Mouse (Mus musculus) MEL (cell line): Measurements from ENCODE around the gene 2900011O08Rik. TPM values are rescaled to one million over a fixed set of nuclear protein-coding genes. Genes with fewer than 3 reads are reported as not detected.

ENCODE experiments used
- DNase-seq: peaks from one replicate; pipeline ENCODE4 v3.0.0; 2011; ENCODE audit warnings: low read depth, low spot score
- H3K27ac ChIP-seq: 2 replicates; pipeline ENCODE4 v1.5.1; 2012; ENCODE audit warnings: low read depth, mild to moderate bottlenecking, control low read depth, low read length, moderate library complexity; ENCODE audit not compliant: control insufficient read depth
- H3K27me3 ChIP-seq, 2 experiments: fragments of 150-350 bp in 1 of 2; sonication (generic) in 1 of 2; 2 replicates each; pipeline ENCODE4 v1.6.1; 2012; ENCODE audit warnings: low read length in 2 of 2, mild to moderate bottlenecking in 2 of 2, improper control_type of control experiment in 1 of 2, moderate library complexity in 1 of 2; ENCODE audit not compliant: insufficient read depth in 2 of 2, control insufficient read depth in 1 of 2
- H3K36me3 ChIP-seq, 2 experiments: 2 replicates each; pipeline ENCODE4 v1.6.1; 2012 to 2014; ENCODE audit warnings: low read length in 2 of 2, improper control_type of control experiment in 1 of 2, inconsistent platforms in 1 of 2, mild to moderate bottlenecking in 1 of 2; ENCODE audit not compliant: insufficient read depth in 2 of 2, control insufficient read depth in 1 of 2
- H3K4me1 ChIP-seq, 2 experiments: fragments of 150-350 bp in 1 of 2; sonication (generic) in 1 of 2; 2 replicates each; pipeline ENCODE4 v1.6.1; 2012; ENCODE audit warnings: low read length in 2 of 2, improper control_type of control experiment in 1 of 2, mild to moderate bottlenecking in 1 of 2; ENCODE audit not compliant: insufficient read depth in 2 of 2, control insufficient read depth in 1 of 2
- H3K4me3 ChIP-seq, 2 experiments: fragments of 150-350 bp in 1 of 2; sonication (generic) in 1 of 2; 2 replicates each; pipeline ENCODE4 v1.5.1; 2012; ENCODE audit warnings: low read depth in 2 of 2, low read length in 2 of 2, mild to moderate bottlenecking in 2 of 2, moderate library complexity in 2 of 2, control low read depth in 1 of 2, improper control_type of control experiment in 1 of 2; ENCODE audit not compliant: control insufficient read depth in 1 of 2, insufficient read depth in 1 of 2
- H3K79me2 ChIP-seq: 2 replicates; pipeline ENCODE4 v1.6.1; 2012; ENCODE audit warnings: mild to moderate bottlenecking, low read length, moderate library complexity; ENCODE audit not compliant: control insufficient read depth, poor library complexity, insufficient read depth
- H3K9ac ChIP-seq: 2 replicates; pipeline ENCODE4 v1.6.1; 2012; ENCODE audit warnings: low read depth, mild to moderate bottlenecking, control low read depth, low read length, moderate library complexity; ENCODE audit not compliant: control insufficient read depth, poor library complexity, severe bottlenecking
- H3K9me3 ChIP-seq: fragments of 150-350 bp; sonication (generic); replicated peaks from 2 replicates; pipeline ENCODE4 v1.6.1; 2012; ENCODE audit warnings: mild to moderate bottlenecking, low read length, improper control_type of control experiment, moderate library complexity; ENCODE audit not compliant: insufficient read depth
- E2F4 ChIP-seq: IDR thresholded peaks from 2 replicates; pipeline ENCODE4 v1.6.1; 2011; ENCODE audit warnings: low read depth, low read length, improper control_type of control experiment, borderline replicate concordance
- EP300 ChIP-seq, 2 experiments: IDR thresholded peaks; 2 replicates each; pipeline ENCODE4 v1.6.1; 2011; ENCODE audit warnings: improper control_type of control experiment in 2 of 2, low read length in 2 of 2, low read depth in 1 of 2, mild to moderate bottlenecking in 1 of 2
- GABPA ChIP-seq: IDR thresholded peaks from 2 replicates; pipeline ENCODE4 v1.6.1; 2012; ENCODE audit warnings: low read depth, mild to moderate bottlenecking, inconsistent platforms, low read length, improper control_type of control experiment, moderate library complexity
- GATA1 ChIP-seq: IDR thresholded peaks from 2 replicates; pipeline ENCODE4 v1.6.1; 2011; ENCODE audit warnings: low read depth, low read length, improper control_type of control experiment
- HCFC1 ChIP-seq: IDR thresholded peaks from 2 replicates; pipeline ENCODE4 v1.6.1; 2012; ENCODE audit warnings: low read depth, mild to moderate bottlenecking, inconsistent platforms, low read length, improper control_type of control experiment, moderate library complexity
- MAX ChIP-seq: IDR thresholded peaks from 2 replicates; pipeline ENCODE4 v1.6.1; 2011; ENCODE audit warnings: low read length, improper control_type of control experiment
- MEF2A ChIP-seq: IDR thresholded peaks from 2 replicates; pipeline ENCODE4 v1.6.1; 2014; ENCODE audit warnings: low read depth, mild to moderate bottlenecking, inconsistent platforms, low read length, improper control_type of control experiment; ENCODE audit not compliant: poor library complexity, insufficient replicate concordance, severe bottlenecking; ENCODE audit errors: extremely low read depth
- MXI1 ChIP-seq: IDR thresholded peaks from 2 replicates; pipeline ENCODE4 v1.6.1; 2011; ENCODE audit warnings: mild to moderate bottlenecking, low read depth, low read length, improper control_type of control experiment
- MYB ChIP-seq: IDR thresholded peaks from 2 replicates; pipeline ENCODE4 v1.6.1; 2011; ENCODE audit warnings: mild to moderate bottlenecking, low read depth, low read length, improper control_type of control experiment
- MYC ChIP-seq: IDR thresholded peaks from 2 replicates; pipeline ENCODE4 v1.6.1; 2011; ENCODE audit warnings: low read depth, mild to moderate bottlenecking, low read length, improper control_type of control experiment, moderate library complexity
- NELFE ChIP-seq: IDR thresholded peaks from 2 replicates; pipeline ENCODE4 v1.6.1; 2011; ENCODE audit warnings: low read depth, low read length, improper control_type of control experiment
- NRF1 ChIP-seq: IDR thresholded peaks from 2 replicates; pipeline ENCODE4 v1.6.1; 2014; ENCODE audit warnings: low read depth, mild to moderate bottlenecking, inconsistent platforms, low read length, improper control_type of control experiment, moderate library complexity; ENCODE audit not compliant: poor library complexity, insufficient read depth, severe bottlenecking
- POLR2A ChIP-seq, 2 experiments: IDR thresholded peaks; 2 replicates each; pipeline ENCODE4 v1.6.1; 2011 to 2012; ENCODE audit warnings: low read length in 2 of 2, mild to moderate bottlenecking in 2 of 2, control low read depth in 1 of 2, improper control_type of control experiment in 1 of 2, low read depth in 1 of 2, moderate library complexity in 1 of 2; ENCODE audit not compliant: control insufficient read depth in 1 of 2, insufficient read depth in 1 of 2, poor library complexity in 1 of 2
- POLR2AphosphoS5 ChIP-seq: IDR thresholded peaks from 2 replicates; pipeline ENCODE4 v1.6.1; 2012; ENCODE audit warnings: low read depth, borderline replicate concordance, mild to moderate bottlenecking, inconsistent platforms, low read length, moderate library complexity, mixed read lengths
- RCOR1 ChIP-seq: IDR thresholded peaks from 2 replicates; pipeline ENCODE4 v1.6.1; 2012; ENCODE audit warnings: low read depth, mild to moderate bottlenecking, inconsistent platforms, low read length, improper control_type of control experiment
- USF1 ChIP-seq: IDR thresholded peaks from 2 replicates; pipeline ENCODE4 v1.6.1; 2014; ENCODE audit warnings: low read depth, mild to moderate bottlenecking, inconsistent platforms, low read length, improper control_type of control experiment, moderate library complexity
- USF2 ChIP-seq, 2 experiments: IDR thresholded peaks; 2 replicates each; pipeline ENCODE4 v1.6.1; 2011 to 2012; ENCODE audit warnings: improper control_type of control experiment in 2 of 2, low read length in 2 of 2, borderline replicate concordance in 1 of 2, inconsistent platforms in 1 of 2, low read depth in 1 of 2, mild to moderate bottlenecking in 1 of 2; ENCODE audit not compliant: insufficient read depth in 1 of 2
- ZC3H11A ChIP-seq: IDR thresholded peaks from 2 replicates; pipeline ENCODE4 v1.6.1; 2012; ENCODE audit warnings: low read depth, mild to moderate bottlenecking, inconsistent platforms, low read length, improper control_type of control experiment
- polyA plus RNA-seq, 2 experiments: library from polyadenylated mRNA; stranded (reverse) in 1 of 2; unstranded in 1 of 2; fragments of >175 nt in 1 of 2; fragments of >200 nt in 1 of 2; gene quantifications; 2 replicates each; pipeline versions ENCODE4 v1.2.1 to v1.2.4; 2012; ENCODE audit warnings: low replicate concordance in 2 of 2, low read depth in 1 of 2; ENCODE audit not compliant: insufficient read length in 2 of 2, insufficient read depth in 1 of 2, missing spikeins in 1 of 2
- total RNA-seq: library from RNA; depleted of rRNA; stranded (reverse); fragments of 300-350 nt; gene quantifications from 2 replicates; pipeline ENCODE4 v1.2.3, GENCODE M21; 2012

2900011O08Rik gene
- total and polyA plus RNA-seq, 3 experiments, result 0.04 TPM; not detected in 2

DNA sequence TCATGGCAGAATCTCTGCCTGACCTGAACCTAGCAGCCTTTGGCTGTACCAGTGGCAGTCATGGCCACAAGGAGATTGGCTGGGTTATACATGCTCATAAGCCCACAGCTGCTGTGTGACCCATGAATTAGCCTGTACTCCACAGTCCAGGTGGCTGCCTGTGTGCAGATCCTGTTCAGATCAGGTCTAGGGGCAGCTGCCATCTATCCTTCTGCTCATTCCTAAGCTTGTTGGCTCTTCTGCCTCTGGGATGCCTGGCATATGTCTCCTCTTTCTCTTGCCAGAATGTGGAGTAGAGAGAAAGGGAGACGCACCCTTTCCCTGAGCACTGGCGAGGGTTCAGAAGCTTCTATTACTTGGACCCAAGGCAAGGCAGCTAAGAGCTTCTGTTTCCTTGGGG, 65.8 kb downstream of the 2900011O08Rik start:
- H3K27ac ChIP-seq, result no peak overlapping the region
- TF ChIP-seq USF1 (no peak), E2F4 (no peak), HCFC1 (no peak), NELFE (no peak), POLR2A (IDR thresholded peaks at IDR 0.05; ENCODE audit: control insufficient read depth in 1 of 2, insufficient read depth in 1 of 2, low read depth in 1 of 2, low read length in 2 of 2, poor library complexity in 1 of 2) (no peak), MXI1 (no peak), MYC (no peak), GATA1 (no peak), MAX (no peak), USF2 (IDR thresholded peaks at IDR 0.05; ENCODE audit: borderline replicate concordance in 1 of 2, insufficient read depth in 1 of 2, low read depth in 1 of 2, low read length in 2 of 2) (no peak), RCOR1 (no peak), POLR2AphosphoS5 (no peak), EP300 (IDR thresholded peaks at IDR 0.05; ENCODE audit: low read depth in 1 of 2, low read length in 2 of 2) (no peak), MEF2A (no peak), GABPA (no peak), ZC3H11A (no peak)
- no peak for DNase-seq
- no peaks in the 10 kb centered on the region; a peak in 1 of 4 replicates for H3K4me1 ChIP-seq
- H3K36me3 ChIP-seq, result no peaks in the 10 kb centered on the region
- no peaks in the 10 kb centered on the region for H3K9me3 ChIP-seq
- no peak overlapping the region for H3K4me3 ChIP-seq
- no peak overlapping the region for H3K9ac ChIP-seq
- H3K79me2 ChIP-seq, result no peaks in the 10 kb centered on the region
- peaks cover 1 to 2% of the 10 kb centered on the region in 2 experiments; a peak in 2 of 4 replicates for H3K27me3 ChIP-seq

DNA sequence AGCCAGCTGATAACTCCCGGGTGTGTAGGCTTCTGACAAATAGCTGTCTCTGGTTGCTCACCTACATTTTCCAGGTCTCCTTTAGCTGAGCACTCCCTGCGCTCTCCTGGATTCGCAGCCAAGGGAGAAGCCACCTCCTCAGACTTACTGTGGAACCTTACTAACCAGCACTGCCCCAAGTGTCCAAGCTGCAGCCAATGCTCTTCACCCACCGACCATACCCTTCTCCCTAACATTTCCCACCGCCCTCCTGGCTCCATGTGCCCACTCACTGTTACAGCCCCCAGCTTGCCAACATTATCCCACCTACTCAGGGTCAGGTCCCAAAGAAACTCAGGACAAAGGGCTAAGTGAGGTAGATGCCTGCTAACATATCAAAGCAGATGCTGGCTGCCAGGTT, 66.7 kb downstream of the 2900011O08Rik start:
- H3K36me3 ChIP-seq, result no peaks in the 10 kb centered on the region
- peaks cover 1 to 2% of the 10 kb centered on the region in 2 experiments; a peak in 2 of 4 replicates for H3K27me3 ChIP-seq
- H3K27ac ChIP-seq, result no peak overlapping the region
- H3K9ac ChIP-seq, result no peak overlapping the region
- H3K4me1 ChIP-seq, result no peaks in the 10 kb centered on the region; a peak in 1 of 4 replicates
- H3K79me2 ChIP-seq, result no peaks in the 10 kb centered on the region
- DNase-seq, result no peak
- no peaks in the 10 kb centered on the region for H3K9me3 ChIP-seq
- H3K4me3 ChIP-seq, result no peak overlapping the region
- TF ChIP-seq HCFC1 (no peak), MYB (no peak), MAX (no peak), NRF1 (no peak), GATA1 (no peak), ZC3H11A (no peak)
- TF ChIP-seq, all 39 proteins: peak for 0
